Mouse (Mus musculus) lung, postnatal 25 days (tissue): ENCODE measurements around the gene Mast3.

ENCODE experiments used
- DNase-seq: peaks from one replicate; pipeline ENCODE4 v3.0.0; 2022; ENCODE audit warnings: low spot score

Mast3 gene

DNA sequence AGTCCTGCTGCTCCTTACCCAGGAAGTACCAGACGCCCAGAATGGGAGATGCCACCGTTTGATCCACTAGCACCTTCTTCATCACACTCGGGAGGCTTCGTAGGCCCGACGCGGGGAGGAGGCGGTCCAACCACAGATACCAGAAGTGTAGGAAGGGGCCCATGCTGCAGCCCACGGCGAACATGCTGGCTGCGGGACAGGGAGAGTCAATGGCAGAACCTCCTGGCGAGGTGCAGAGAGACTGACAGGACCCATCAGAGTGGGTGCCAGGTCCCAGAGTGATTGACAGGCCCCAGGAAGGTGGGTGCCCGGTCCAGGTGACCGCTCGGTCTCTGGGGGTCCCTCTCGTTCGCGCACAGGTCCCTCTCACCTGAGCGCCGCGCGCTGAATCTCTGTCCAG, 44.5 kb downstream of the Mast3 start:
- no peak for DNase-seq

GRCm38 (mm10) chr8:70758616-70759561, 46.0 kb downstream of the Mast3 start:
- DNase-seq, result peak; percentile 75

- DNase-seq, result no peak
These were observed 46.6 kb downstream of the Mast3 start for GRCm38 (mm10) chr8:70758308-70758615.

DNA sequence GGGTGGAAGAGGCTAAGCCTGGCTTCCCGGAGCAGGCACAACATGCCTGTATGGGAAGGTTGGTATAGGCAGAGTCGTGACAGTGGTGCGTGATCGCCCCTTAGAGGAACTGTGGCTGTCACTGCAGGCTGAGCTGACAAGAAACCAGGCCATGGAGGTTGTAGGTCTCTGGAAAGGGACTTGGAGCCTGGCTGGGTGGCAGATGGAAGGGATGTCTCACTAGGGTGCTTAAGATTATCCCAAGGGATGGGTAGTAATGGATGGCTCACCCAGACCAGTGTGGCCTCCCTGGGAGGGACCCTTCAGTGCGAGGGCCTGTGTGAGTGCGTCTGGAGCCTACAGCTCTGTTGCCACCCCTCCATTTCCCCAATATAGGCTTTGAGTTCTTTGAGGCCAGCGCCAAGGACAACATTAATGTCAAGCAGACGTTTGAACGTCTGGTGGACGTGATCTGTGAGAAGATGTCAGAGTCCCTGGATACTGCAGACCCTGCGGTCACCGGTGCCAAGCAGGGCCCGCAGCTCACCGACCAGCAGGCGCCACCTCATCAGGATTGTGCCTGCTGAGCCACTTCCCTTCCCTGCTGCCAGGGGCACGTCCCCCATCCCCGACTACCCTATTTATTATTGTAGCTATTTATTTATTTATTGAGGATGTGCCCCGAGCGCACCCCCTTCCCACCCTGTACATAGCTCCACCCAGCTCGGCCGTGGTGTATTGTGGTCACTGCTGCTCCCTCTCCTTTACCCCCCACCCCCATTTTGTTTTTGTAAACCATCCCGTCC, 47.1 kb downstream of the Mast3 start:
- DNase-seq, result no peak

DNA sequence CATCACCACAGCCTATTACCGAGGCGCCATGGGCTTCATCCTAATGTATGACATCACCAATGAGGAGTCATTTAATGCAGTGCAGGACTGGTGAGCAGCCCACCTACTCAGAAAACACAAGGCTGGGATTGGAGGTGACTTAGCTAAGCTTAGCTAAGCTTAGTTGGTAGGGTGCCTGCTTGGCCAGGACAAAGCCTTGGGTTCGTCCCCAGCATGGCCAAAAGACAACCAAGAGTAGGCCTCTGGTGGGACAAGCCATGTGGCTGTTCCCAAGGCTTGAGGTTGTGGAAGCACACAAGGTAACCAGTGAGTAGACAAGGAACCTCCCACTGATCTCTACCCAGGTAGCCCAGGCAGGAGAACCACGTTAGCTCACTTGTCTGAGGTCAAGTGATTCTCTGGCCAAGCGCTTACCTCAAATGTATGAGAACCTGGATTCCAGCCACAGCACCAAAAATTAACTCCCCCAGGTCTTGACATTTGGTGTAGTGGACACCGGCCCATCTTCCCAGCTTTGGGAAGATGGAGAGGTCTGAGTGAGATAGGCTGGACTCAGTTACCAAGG, 48.3 kb downstream of the Mast3 start:
- no peak for DNase-seq

- no peak for DNase-seq
These were observed 49.0 kb downstream of the Mast3 start for GRCm38 (mm10) chr8:70755661-70756475.

GRCm38 (mm10) chr8:70754871-70755660, 49.8 kb downstream of the Mast3 start:
- no peak for DNase-seq

GRCm38 (mm10) chr8:70754043-70754870, 50.6 kb downstream of the Mast3 start, which contains the start of gene Rab3a:
Gene Rab3a, plus strand, starts transcription at chr8:70754679.
- DNase-seq, result peak; percentile 99

DNA sequence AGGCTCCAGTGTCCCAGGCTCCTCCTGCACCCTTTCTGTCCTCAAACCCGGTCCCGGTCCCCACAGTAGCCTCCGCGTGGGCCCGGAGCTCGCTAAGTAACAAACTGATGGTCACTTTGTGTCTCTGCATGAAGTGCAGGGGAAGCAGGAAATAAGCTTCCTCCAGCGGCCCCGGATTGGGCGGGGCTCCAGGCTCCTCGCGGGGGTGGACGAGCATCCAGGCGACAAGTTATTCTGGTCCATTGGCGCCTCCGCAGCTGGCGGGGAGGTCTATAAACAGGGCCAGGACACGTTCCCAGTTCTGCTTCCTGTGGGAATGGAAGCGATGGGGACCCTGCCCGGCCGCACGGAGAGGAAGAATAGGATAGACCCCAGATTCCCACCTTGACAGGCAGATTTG, 51.7 kb downstream of the Mast3 start:
- DNase-seq, result peak; percentile 94

DNA sequence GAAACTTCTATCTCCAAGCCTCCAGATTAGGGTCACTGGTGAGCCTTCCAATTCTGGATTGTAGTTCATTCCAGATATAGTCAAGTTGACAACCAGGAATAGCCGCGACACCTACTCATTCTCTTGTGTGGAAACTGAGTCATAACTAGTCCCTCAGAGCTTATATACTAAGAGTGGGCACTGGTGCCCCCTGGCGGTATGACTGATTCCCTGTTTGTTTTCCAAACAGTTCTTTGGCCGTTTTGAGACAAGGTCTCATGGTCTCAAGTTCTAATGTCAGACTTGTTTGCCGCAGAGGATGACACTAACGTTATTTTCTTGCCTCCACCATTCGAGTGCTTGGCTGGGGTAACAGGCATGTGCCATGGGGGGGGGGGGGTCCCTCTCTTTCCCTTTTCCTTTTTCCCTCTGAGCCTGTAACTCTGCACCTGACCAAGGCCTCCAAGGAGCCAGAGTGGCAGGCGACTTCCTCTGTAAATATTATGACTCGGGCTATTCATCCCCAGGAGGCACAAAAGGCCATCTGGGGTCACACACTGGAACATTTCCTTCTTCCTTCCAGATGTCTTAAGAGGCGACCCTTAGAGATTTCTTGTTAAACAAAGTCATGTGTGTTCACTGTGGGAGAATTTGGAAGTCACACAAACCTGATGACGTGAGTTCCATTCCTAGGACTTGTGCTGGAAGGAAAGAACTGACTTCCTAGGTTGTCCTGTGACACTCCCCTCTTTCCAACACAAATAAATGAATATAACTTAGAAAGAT, 52.7 kb downstream of the Mast3 start:
- peak; percentile 95 for DNase-seq

GRCm38 (mm10) chr8:70750128-70750680, 54.6 kb downstream of the Mast3 start:
- DNase-seq, result no peak

DNA sequence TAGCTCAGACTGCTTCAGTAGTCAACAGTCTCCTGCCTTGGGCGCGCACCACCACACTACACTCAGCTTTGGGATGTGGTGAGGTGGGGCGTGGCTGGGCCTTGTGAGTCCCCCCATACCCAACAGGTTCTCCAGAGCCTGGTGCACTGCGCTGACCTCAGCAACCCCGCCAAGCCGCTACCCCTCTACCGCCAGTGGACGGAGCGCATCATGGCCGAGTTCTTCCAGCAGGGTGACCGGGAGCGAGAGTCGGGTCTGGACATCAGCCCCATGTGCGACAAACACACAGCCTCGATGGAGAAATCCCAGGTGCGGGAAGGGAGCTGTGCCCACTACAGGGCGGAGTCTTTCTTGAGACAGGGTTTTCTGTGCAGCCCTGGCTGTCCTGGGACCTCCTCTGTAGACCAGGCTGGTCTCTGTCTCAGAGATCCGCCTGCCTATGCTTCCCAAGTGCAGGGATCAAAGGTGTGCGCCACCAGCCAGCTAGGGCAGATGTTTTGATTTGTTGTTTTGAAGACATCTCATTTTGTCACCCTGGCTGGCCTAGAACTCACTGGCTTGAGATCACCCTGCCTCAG, 55.7 kb downstream of the Mast3 start:
- no peak for DNase-seq

DNA sequence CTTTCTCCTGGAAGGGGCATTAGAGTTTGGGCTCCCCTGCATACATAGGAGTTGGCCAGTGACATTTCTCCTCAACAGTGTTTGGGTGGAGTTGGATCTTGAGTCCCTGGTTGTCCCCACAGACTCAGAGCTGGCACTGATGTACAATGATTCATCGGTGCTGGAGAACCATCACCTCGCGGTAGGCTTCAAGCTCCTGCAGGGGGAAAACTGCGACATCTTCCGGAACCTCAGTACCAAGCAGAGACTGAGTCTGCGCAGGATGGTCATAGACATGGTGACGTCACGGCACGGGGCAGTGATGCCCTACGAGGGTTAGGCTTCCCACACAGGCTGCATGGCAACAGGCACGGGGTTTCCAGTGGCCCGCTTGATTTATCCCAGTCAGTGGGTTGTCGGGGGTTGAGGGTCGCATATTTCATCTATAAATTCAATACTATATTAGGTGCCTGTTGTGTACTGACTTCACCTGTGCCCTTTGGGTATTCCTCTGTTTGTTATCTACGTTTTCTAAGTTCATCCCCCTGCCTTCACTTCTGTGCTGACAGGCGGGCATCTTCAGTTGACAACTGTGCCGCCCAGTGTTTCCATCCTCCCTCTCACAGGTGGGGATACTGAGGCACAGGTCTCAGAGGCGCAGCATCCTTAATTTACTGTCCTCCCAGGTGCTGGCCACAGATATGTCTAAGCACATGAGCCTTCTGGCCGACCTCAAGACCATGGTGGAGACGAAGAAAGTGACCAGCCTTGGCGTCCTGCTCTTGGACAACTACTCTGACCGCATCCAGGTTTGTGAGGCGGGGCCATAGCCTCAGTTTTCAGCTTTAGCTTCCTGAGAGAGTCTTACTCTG, 56.4 kb downstream of the Mast3 start:
- DNase-seq, result no peak

DNA sequence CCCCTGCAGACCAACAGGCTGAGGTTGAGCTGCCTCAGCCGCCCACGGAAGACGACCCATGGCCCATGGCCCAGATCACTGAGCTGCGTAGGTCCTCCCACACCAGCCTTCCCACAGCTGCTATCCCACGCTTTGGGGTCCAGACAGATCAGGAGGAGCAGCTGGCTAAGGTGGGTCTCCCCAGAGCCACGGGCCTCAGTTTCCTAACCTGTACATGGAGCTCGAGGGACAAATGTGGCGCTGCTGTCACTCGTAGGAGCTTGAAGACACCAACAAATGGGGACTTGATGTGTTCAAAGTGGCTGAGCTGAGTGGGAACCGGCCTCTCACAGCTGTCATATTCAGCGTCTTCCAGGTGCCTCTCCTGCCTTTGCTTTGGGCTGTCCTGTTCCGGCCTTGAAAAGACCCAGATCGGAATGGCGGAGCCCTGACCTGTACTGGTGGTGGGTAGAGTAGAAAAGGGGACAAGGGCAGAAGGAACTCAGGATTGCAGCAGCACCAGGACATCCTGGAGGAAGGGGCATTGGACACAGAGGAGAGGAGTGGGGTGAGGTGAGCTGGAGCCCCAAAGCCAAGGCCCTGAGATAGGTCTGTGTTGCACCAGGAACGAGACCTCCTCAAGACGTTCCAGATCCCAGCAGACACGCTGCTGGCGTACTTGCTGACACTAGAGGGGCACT, 57.5 kb downstream of the Mast3 start:
- no peak for DNase-seq

GRCm38 (mm10) chr8:70746676-70747075, 58.2 kb downstream of the Mast3 start:
- DNase-seq, result no peak

DNA sequence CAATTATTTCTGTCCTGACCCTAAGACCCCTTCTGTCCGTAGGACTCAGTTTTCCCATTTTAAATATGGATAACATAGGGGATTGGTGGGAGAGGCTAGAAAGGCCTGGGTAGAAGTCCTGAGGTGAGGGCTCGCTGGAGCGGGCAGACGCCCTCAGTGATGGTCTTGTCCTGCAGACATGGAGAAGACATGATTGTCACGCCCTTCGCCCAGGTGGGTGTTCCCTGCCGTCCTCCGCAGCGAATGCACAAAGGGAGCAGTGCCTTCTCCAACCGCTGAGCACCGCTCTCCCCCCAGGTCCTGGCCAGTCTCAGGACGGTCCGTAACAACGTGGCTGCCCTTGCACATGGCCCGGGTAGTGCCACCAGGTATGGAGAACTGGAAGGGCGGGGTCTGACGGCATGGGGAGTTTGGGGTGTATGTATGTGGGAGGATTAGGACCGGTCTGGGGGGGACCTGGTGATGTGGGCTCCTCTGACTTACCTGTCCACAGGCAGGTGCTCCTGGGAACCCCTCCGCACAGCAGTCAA, 59.1 kb downstream of the Mast3 start:
- no peak for DNase-seq

GRCm38 (mm10) chr8:70744806-70745205, 60.0 kb downstream of the Mast3 start:
- no peak for DNase-seq
